Mouse (Mus musculus) midbrain, embryonic 10.5 days (tissue): Measurements from ENCODE around the gene Tmem168. TPM values are rescaled to one million over a fixed set of nuclear protein-coding genes. Genes with fewer than 3 reads are reported as not detected.

Experiments used
- DNase-seq: peaks from one replicate; pipeline ENCODE4 v3.0.0-alpha.2; 2017; ENCODE audit warnings: low spot score
- H3K27ac ChIP-seq: fragments of 300-500 bp; sonication (generic); replicated peaks from 2 replicates; pipeline ENCODE4 v1.5.1; 2016; ENCODE audit warnings: mild to moderate bottlenecking
- H3K27me3 ChIP-seq: fragments of 300-500 bp; sonication (generic); 2 replicates; pipeline ENCODE4 v1.6.1; 2016; ENCODE audit warnings: low read depth, mild to moderate bottlenecking; ENCODE audit not compliant: poor library complexity, severe bottlenecking
- H3K36me3 ChIP-seq: fragments of 300-500 bp; sonication (generic); 2 replicates; pipeline ENCODE4 v1.6.1; 2016; ENCODE audit warnings: mild to moderate bottlenecking, moderate library complexity
- H3K4me1 ChIP-seq: fragments of 300-500 bp; sonication (generic); 2 replicates; pipeline ENCODE4 v1.6.1; 2016
- H3K4me3 ChIP-seq: fragments of 300-500 bp; sonication (generic); 2 replicates; pipeline ENCODE4 v1.5.1; 2016; ENCODE audit warnings: mild to moderate bottlenecking, moderate library complexity
- H3K9me3 ChIP-seq: fragments of 300-500 bp; sonication (generic); replicated peaks from 2 replicates; pipeline ENCODE4 v1.6.1; 2016; ENCODE audit warnings: mild to moderate bottlenecking
- WGBS: fragments of 180-500 bp; shearing (Covaris S2); methylation state at CpG from one replicate; pipeline ENCODE4 v1.1.7; 2016; 5-methylcytosine and 5-hydroxymethylcytosine counted together
- polyA plus RNA-seq: library from polyadenylated mRNA; unstranded; fragments of >200 nt; fragmentation: Nextera tagmentation; extraction: Ambion mirVana; gene quantifications from 2 replicates; pipeline ENCODE4 v1.2.1, GENCODE M21; 2016

The Tmem168 gene
- polyA plus RNA-seq, 1 experiment from 2014 or later = 31.9 TPM

DNA sequence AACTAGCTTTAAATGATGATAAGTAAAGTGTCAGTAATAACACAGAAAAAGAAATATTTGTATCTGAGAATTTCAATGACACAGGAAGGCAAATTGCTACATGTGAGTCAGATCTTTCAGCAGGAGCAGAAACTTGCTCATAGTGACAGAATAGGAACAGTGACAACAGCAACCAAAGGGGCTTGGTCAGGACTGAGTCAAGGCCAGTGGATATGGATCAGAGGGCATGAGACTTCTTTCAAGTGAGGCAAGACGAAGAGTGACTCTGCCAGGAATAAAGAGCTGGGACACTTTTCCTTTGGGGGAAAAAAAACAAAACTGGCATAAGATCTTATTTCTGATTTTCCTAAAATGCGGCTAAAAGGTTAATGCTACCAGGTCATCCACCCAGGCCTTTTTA lies 52.6 kb downstream of the Tmem168 start:
- no peak overlapping the region for H3K4me3 ChIP-seq
- H3K4me1 ChIP-seq = no peaks in the 10 kb centered on the region
- H3K27me3 ChIP-seq = no peaks in the 10 kb centered on the region
- H3K9me3 ChIP-seq = no peaks in the 10 kb centered on the region
- H3K36me3 ChIP-seq = no peaks in the 10 kb centered on the region
- 84% methylated on average over 2 of the region's 2 CpGs for WGBS
- no peak overlapping the region for H3K27ac ChIP-seq
- no peak for DNase-seq

DNA sequence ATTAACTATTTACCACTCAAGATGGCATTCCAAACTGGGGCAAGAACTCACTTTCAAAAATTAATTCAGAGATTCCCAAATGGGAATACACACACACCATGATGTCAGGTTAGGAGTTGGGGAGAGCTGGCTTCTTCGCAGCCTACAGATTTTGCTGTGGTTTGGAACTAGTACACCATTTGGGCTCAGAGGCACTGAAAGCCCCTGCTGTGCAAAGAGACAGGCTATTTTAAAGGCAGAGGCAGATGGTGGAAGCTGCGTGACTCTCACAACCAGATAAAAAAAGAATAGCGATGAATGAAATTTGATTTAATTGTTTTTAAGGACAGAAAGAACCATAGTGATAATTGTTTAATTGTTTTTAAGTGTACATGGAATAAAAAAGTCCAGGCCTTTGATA lies 66.1 kb downstream of the Tmem168 start:
- Histone ChIP-seq H3K27me3 (no peaks in the 10 kb centered on the region), H3K9me3 (no peaks in the 10 kb centered on the region), H3K4me1 (no peaks in the 10 kb centered on the region), H3K36me3 (no peaks in the 10 kb centered on the region), H3K4me3 (no peak overlapping the region), H3K27ac (no peak overlapping the region)
- 87% methylated on average over 3 of the region's 3 CpGs for WGBS
- DNase-seq = no peak

DNA sequence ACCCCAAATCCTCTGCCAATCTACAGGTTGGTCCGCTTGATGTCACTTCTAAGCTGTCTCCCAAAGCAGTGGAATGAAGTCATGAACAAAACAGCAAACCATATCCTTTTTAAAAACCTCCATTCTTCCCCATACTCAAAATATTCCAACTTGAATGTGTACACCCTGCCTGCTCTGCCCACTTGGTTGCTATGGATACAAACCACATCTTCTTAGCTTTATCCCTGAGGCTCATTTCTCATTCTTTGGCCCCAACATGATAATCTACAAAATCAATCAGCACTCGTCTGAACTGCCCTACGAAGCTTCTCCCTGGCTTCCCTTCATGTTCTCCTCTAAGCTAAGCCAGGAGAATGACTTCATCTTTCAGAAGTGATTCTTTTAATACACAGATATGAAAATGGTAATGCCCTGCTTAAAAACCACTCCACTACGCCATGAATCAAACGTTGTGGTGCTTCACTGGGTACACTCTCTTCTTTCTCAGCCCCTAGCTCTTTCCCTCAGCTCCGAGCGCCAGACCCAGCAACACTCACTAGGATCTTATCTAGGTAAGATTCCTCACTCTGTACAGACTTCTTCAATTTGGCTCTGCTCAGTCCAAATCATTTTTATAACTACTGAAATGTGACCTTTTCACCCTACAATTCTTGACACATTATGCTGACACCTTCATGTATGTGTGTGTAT lies 70.5 kb downstream of the Tmem168 start:
- no peak overlapping the region for H3K4me3 ChIP-seq
- DNase-seq = no peak
- no peaks in the 10 kb centered on the region for H3K9me3 ChIP-seq
- no peaks in the 10 kb centered on the region for H3K27me3 ChIP-seq
- WGBS = 76% methylated on average over 7 of the region's 7 CpGs
- H3K27ac ChIP-seq = no peak overlapping the region
- H3K4me1 ChIP-seq = no peaks in the 10 kb centered on the region
- H3K36me3 ChIP-seq = no peaks in the 10 kb centered on the region

Other genes with a start within 250 kb of the Tmem168 start
- 21.3 and 22.4 TPM in 2 replicates for gene Bmt2, start 69.9 kb upstream of the Tmem168 start, polyA plus RNA-seq
- 9.3 and 17.2 TPM in 2 replicates for gene Gpr85, start 231.8 kb upstream of the Tmem168 start, polyA plus RNA-seq